Mouse (Mus musculus): Measurements from ENCODE around the gene Plekha6. TPM values are rescaled to one million over a fixed set of nuclear protein-coding genes. Genes with fewer than 3 reads are reported as not detected.

The Plekha6 gene
- polyA plus RNA-seq, 1 experiment, result 97.1 TPM

DNA sequence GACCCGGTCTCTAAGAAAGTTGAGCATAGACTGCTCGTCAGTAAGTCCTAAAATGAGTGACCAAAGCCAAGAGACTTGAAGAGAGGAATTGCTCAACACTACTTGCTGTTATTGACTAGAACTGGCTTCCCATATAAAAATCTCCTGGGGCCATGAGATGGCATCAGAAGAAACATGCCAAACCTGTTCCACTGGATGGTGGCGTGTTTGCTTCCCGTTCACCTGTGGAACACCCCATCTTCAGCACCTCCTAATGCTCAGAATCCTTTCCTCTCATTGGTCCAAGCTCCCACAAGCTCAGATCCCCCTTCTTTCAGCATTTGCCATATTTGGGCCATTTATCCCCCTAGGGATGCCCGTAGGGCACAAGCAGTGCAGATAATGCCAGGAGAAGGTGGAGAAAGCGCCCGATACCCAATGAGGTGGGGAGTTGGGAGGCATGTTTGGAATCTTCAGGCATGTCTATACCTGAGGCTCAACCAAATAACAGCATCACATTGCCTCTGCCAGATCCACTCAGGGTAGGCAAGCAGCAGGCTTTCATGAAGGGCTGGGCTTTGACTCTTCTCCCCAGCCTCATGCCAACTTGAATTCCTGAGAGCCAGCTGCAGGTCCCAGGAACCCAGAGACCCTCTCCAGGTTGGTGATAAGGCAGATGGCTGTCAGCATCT lies 67.6 kb downstream of the Plekha6 start:
- TF ChIP-seq CTCF (IDR thresholded peaks at IDR 0.05; ENCODE audit: control insufficient read depth, insufficient read depth, insufficient replicate concordance, low read depth, low read length) (no peak), POLR2A (IDR thresholded peaks at IDR 0.05; ENCODE audit: control insufficient read depth, low read depth, low read length) (no peak)
- no peaks in the 10 kb centered on the region for H3K4me1 ChIP-seq (ENCODE audit: control insufficient read depth, insufficient read depth, low read length)
- no peak overlapping the region for H3K4me3 ChIP-seq (ENCODE audit: control insufficient read depth, low read depth, low read length)
- H3K27me3 ChIP-seq (ENCODE audit: control insufficient read depth, insufficient read depth, low read length), result no peaks in the 10 kb centered on the region
- H3K36me3 ChIP-seq (ENCODE audit: control insufficient read depth, insufficient read depth, low read length), result no peaks in the 10 kb centered on the region
- no peak overlapping the region for H3K27ac ChIP-seq (ENCODE audit: control insufficient read depth, insufficient read depth, low read depth, low read length)

DNA sequence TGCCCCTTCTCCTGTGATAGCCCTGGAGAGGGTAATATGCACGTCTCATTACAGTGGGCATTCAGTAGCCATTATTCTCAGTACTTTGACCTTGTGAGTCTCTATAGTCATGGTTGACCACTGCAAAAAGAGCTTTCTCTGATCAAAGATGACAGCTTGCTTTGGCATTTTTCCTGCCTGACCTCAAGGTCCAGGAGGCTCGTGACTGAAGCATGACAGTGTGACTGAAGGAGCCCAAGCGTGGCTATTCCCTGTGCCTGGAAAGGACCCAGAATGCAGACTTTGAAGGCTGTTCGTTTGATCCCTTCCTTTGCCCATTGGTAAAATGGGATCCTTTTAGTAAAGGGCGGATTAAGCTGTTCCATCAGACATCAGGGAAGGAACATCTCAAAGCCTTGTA lies 71.9 kb downstream of the Plekha6 start:
- TF ChIP-seq CTCF (IDR thresholded peaks at IDR 0.05; ENCODE audit: control insufficient read depth, insufficient read depth, insufficient replicate concordance, low read depth, low read length), result no peak
- no peak for TF ChIP-seq POLR2A (IDR thresholded peaks at IDR 0.05; ENCODE audit: control insufficient read depth, low read depth, low read length)
- Histone ChIP-seq H3K27me3 (ENCODE audit: control insufficient read depth, insufficient read depth, low read length) (no peaks in the 10 kb centered on the region), H3K4me3 (ENCODE audit: control insufficient read depth, low read depth, low read length) (no peak overlapping the region), H3K27ac (ENCODE audit: control insufficient read depth, insufficient read depth, low read depth, low read length) (no peak overlapping the region), H3K36me3 (ENCODE audit: control insufficient read depth, insufficient read depth, low read length) (no peaks in the 10 kb centered on the region), H3K4me1 (ENCODE audit: control insufficient read depth, insufficient read depth, low read length) (peaks cover 9% of the 10 kb centered on the region)

DNA sequence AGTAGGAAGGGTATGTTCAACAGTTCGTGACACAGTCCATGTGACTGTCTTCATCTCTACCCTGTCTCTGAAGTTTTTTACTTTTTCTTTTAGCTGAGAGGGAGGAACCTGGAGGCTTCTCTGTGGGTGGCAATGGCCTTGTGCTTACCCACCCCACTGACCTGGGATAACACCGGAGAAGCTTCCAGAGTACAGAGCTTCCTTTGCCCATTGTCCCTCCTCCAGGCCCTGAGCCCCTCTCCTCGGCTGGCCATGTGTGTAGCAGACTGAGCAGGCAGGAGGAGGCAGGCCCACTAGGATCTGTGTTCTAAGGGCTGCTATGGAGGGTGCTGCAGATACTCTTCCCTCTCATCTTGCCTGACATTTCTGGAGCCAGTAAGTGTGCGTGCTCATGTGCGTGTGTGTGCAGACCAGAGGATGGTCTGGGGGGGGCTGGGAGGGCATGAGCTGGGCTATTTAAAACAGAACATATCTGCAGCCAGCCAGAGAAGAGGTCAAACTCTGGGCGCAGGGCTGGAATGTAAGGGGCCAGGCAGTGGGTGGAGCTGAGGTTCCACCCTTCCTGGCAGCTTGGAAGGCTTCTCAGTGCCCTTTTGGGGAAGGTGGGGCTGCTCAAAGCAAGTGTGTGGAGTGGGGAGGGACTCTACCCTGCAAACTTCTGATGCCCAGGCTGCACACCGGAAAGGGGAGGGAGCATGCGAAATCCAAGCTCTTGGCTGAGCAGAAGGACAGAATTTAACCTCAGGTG lies 72.9 kb downstream of the Plekha6 start:
- H3K27me3 ChIP-seq (ENCODE audit: control insufficient read depth, insufficient read depth, low read length), result no peaks in the 10 kb centered on the region
- no peak for TF ChIP-seq POLR2A (IDR thresholded peaks at IDR 0.05; ENCODE audit: control insufficient read depth, low read depth, low read length)
- no peaks in the 10 kb centered on the region for H3K36me3 ChIP-seq (ENCODE audit: control insufficient read depth, insufficient read depth, low read length)
- no peak overlapping the region for H3K4me3 ChIP-seq (ENCODE audit: control insufficient read depth, low read depth, low read length)
- no peak overlapping the region for H3K27ac ChIP-seq (ENCODE audit: control insufficient read depth, insufficient read depth, low read depth, low read length)
- peaks cover 9% of the 10 kb centered on the region for H3K4me1 ChIP-seq (ENCODE audit: control insufficient read depth, insufficient read depth, low read length)

DNA sequence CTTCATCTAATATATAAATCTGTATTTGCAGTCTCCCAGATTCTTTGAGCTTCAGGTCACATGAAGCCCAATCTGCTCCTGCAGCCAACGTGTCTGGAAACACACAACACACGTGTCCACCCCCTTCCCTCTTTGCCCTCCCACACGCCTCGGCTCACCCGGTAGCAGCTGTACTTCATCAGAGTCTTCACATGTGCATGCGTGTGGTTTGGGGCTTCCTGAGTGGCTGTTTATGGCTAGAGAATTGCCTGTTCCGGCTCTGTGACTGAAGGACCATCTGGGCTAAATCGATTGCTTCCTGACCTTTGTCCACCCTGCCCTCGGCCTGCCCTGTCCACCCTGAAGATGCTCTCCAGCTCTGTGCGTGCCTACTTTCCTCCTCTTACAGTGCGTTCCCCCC lies 73.7 kb downstream of the Plekha6 start:
- H3K4me3 ChIP-seq (ENCODE audit: control insufficient read depth, low read depth, low read length), result no peak overlapping the region
- H3K36me3 ChIP-seq (ENCODE audit: control insufficient read depth, insufficient read depth, low read length), result no peaks in the 10 kb centered on the region
- H3K27ac ChIP-seq (ENCODE audit: control insufficient read depth, insufficient read depth, low read depth, low read length), result peak overlapping the region; percentile 37; the same call in 1 of the 2 replicates
- H3K27me3 ChIP-seq (ENCODE audit: control insufficient read depth, insufficient read depth, low read length), result no peaks in the 10 kb centered on the region
- no peak for TF ChIP-seq POLR2A (IDR thresholded peaks at IDR 0.05; ENCODE audit: control insufficient read depth, low read depth, low read length)
- TF ChIP-seq CTCF (IDR thresholded peaks at IDR 0.05; ENCODE audit: control insufficient read depth, insufficient read depth, insufficient replicate concordance, low read depth, low read length), result no peak
- peaks cover 9% of the 10 kb centered on the region for H3K4me1 ChIP-seq (ENCODE audit: control insufficient read depth, insufficient read depth, low read length)

DNA sequence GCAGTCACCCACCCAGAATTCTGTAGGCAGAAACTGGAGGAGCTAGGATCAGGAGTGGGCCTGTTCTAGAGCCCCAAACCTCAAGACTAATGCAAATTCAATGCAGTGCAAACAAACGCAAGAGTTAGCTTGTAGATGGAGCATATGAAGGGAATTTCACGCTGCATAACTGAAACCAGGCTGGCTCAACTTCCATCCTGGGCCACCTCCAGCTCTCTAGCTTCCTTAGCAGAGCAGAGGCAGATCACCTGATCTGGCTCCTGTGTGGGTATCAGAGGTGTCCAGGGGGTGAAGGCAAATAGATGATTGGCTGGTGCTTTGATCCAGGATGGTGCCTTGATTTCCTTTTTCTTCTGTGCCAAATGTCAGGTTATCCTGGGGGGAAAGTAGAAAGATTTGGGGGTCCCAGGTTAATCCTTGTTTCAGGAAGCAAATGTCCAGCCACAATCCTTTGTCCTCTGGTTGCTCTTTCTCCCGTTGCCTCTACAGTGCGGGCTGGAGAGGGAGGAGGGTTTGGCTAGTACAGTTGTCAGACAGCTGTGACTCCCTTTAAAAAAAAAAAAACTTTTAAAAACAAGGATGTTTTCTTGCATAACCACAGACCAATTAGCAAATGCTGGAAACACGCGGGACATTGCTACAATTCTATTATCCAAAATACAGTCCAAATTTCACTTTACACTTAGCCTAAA lies 75.3 kb downstream of the Plekha6 start:
- TF ChIP-seq CTCF (IDR thresholded peaks at IDR 0.05; ENCODE audit: control insufficient read depth, insufficient read depth, insufficient replicate concordance, low read depth, low read length) (no peak), POLR2A (IDR thresholded peaks at IDR 0.05; ENCODE audit: control insufficient read depth, low read depth, low read length) (no peak)
- Histone ChIP-seq H3K27ac (ENCODE audit: control insufficient read depth, insufficient read depth, low read depth, low read length) (no peak overlapping the region), H3K4me1 (ENCODE audit: control insufficient read depth, insufficient read depth, low read length) (peaks cover 9% of the 10 kb centered on the region), H3K4me3 (ENCODE audit: control insufficient read depth, low read depth, low read length) (no peak overlapping the region), H3K36me3 (ENCODE audit: control insufficient read depth, insufficient read depth, low read length) (no peaks in the 10 kb centered on the region), H3K27me3 (ENCODE audit: control insufficient read depth, insufficient read depth, low read length) (no peaks in the 10 kb centered on the region)

DNA sequence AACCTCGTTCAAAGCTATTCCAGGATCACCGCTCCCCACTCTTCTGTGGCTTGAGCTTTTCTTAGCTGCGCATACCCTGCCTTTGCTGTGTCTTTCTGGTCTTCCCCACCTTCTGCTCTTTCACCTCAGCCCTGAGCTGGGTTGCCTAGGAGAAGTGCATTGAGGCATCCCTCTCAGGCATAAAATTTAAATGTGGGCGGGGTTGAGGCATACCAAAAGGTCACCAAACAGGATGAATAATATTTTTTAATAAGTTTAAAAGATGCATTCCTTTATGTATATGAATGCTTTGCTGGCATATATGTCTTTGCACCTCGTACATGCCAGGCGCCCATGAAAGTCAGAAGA lies 75.8 kb downstream of the Plekha6 start:
- Histone ChIP-seq H3K27me3 (ENCODE audit: control insufficient read depth, insufficient read depth, low read length) (no peaks in the 10 kb centered on the region), H3K36me3 (ENCODE audit: control insufficient read depth, insufficient read depth, low read length) (no peaks in the 10 kb centered on the region), H3K4me1 (ENCODE audit: control insufficient read depth, insufficient read depth, low read length) (peaks cover 9% of the 10 kb centered on the region), H3K4me3 (ENCODE audit: control insufficient read depth, low read depth, low read length) (no peak overlapping the region), H3K27ac (ENCODE audit: control insufficient read depth, insufficient read depth, low read depth, low read length) (no peak overlapping the region)
- no peak for TF ChIP-seq CTCF (IDR thresholded peaks at IDR 0.05; ENCODE audit: control insufficient read depth, insufficient read depth, insufficient replicate concordance, low read depth, low read length)
- TF ChIP-seq POLR2A (IDR thresholded peaks at IDR 0.05; ENCODE audit: control insufficient read depth, low read depth, low read length), result no peak

DNA sequence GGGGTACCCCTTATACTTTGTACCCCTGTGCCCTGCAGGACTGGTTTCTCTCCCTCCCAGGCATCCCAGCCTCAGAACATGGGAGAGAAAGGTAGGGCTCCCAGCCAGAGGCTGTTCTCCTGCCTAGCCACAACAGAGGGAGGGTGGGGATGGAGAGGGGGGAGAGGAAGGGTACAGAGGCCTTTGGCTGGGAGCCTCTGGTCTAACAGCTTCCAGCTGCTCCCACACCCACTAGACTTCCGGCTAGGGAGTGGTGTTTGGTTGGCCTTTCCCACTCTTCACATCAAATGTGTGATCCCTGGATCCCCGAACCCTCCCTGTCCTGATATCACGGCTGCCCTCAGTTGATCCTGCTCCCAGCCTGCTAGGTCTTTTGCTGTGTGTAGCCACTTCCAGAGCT lies 76.9 kb downstream of the Plekha6 start:
- Histone ChIP-seq H3K36me3 (ENCODE audit: control insufficient read depth, insufficient read depth, low read length) (no peaks in the 10 kb centered on the region), H3K27me3 (ENCODE audit: control insufficient read depth, insufficient read depth, low read length) (no peaks in the 10 kb centered on the region), H3K4me3 (ENCODE audit: control insufficient read depth, low read depth, low read length) (no peak overlapping the region), H3K27ac (ENCODE audit: control insufficient read depth, insufficient read depth, low read depth, low read length) (no peak overlapping the region), H3K4me1 (ENCODE audit: control insufficient read depth, insufficient read depth, low read length) (peaks cover 9% of the 10 kb centered on the region)
- TF ChIP-seq POLR2A (IDR thresholded peaks at IDR 0.05; ENCODE audit: control insufficient read depth, low read depth, low read length) (no peak), CTCF (IDR thresholded peaks at IDR 0.05; ENCODE audit: control insufficient read depth, insufficient read depth, insufficient replicate concordance, low read depth, low read length) (no peak)

All from testis, adult 2 months (tissue).